Mouse (Mus musculus) heart, embryonic 12.5 days (tissue): ENCODE results near the gene Tomm34. TPM values are rescaled to one million over a fixed set of nuclear protein-coding genes. Genes with fewer than 3 reads are reported as not detected.

Source experiments
- ATAC-seq: fragments of 200-750 bp; cut with Nextera tagmentation; 2 replicates; pipeline ENCODE4 v1.8.0; 2017; ENCODE audit warnings: moderate TSS enrichment, moderate library complexity; ENCODE audit not compliant: insufficient number of reproducible peaks, low FRiP score
- H3K27ac ChIP-seq: fragments of 300-500 bp; sonication (generic); 2 replicates; pipeline ENCODE4 v1.5.1; 2016; ENCODE audit warnings: mild to moderate bottlenecking, moderate library complexity; ENCODE audit not compliant: poor library complexity, severe bottlenecking
- H3K27me3 ChIP-seq: fragments of 300-500 bp; sonication (generic); replicated peaks from 2 replicates; pipeline ENCODE4 v1.6.1; 2016; ENCODE audit warnings: mild to moderate bottlenecking, moderate library complexity
- H3K36me3 ChIP-seq: fragments of 300-500 bp; sonication (generic); 2 replicates; pipeline ENCODE4 v1.6.1; 2016; ENCODE audit warnings: mild to moderate bottlenecking, moderate library complexity
- H3K4me1 ChIP-seq: fragments of 300-500 bp; sonication (generic); replicated peaks from 2 replicates; pipeline ENCODE4 v1.6.1; 2016; ENCODE audit warnings: mild to moderate bottlenecking
- H3K4me2 ChIP-seq: fragments of 300-500 bp; sonication (generic); 2 replicates; pipeline ENCODE4 v1.6.1; 2016; ENCODE audit warnings: mild to moderate bottlenecking, moderate library complexity
- H3K4me3 ChIP-seq: fragments of 300-500 bp; sonication (generic); 2 replicates; pipeline ENCODE4 v1.5.1; 2016; ENCODE audit warnings: mild to moderate bottlenecking
- H3K9ac ChIP-seq: fragments of 300-500 bp; sonication (generic); 2 replicates; pipeline ENCODE4 v1.6.1; 2016; ENCODE audit warnings: mild to moderate bottlenecking, moderate library complexity
- H3K9me3 ChIP-seq: fragments of 300-500 bp; sonication (generic); replicated peaks from 2 replicates; pipeline ENCODE4 v1.6.1; 2016; ENCODE audit warnings: mild to moderate bottlenecking, moderate library complexity
- WGBS: fragments of 180-500 bp; shearing (Covaris S2); methylation state at CpG from one replicate; pipeline ENCODE4 v1.1.7; 2016; 5-methylcytosine and 5-hydroxymethylcytosine counted together
- polyA plus RNA-seq: library from polyadenylated mRNA; unstranded; fragments of >200 nt; fragmentation: Nextera tagmentation; extraction: Ambion mirVana; gene quantifications from 2 replicates; pipeline ENCODE4 v1.2.1, GENCODE M21; 2016

The Tomm34 gene
- 55.7 and 56.6 TPM in 2 replicates for polyA plus RNA-seq

DNA sequence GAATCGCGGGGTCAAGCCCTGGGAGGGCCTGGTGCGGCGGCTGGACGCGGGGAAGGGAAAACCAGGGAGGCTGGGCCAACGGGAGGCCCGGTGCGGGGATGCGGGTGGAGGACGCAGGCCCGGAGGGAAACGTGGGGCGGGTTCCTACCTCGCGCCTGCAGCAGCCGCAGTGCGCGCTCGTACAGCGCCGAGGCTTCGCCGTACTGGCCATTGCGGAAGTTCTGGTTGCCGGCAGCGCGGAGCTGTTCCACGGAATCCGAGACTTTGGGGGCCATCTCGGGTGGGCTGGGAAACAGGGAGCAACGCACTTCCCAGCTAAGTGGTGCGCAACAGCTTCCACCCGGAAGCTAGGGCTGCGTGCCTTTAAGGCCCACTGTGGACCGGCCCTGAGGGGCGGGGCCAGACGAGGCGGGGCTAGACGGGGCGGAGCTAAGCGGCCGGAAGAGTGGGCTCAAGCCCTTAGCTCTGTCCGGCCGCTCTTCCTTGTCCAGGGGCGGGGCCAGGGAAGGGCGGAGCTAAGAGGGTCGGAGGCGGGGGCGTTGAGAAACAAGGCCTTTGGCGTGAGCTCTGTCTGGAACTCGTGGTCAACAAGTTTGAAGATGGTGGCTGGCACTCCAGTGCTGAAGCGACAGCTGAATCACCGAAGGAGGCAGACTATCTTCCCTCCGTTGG is at the start of gene Tomm34:
TSS of gene Tomm34 (minus strand) at position 405 of the 672 bp plus-strand sequence.
- 1% methylated on average over 55 of the region's 55 CpGs for WGBS
- Histone ChIP-seq H3K27me3 (no peaks in the 10 kb centered on the region), H3K4me1 (peaks cover 30% of the 10 kb centered on the region), H3K4me2 (peak within 1 kb of the TSS; percentile 78), H3K9me3 (no peaks in the 10 kb centered on the region), H3K4me3 (peak within 1 kb of the TSS; percentile 93), H3K36me3 (peaks cover 11% of the 10 kb centered on the region), H3K27ac (peak within 1 kb of the TSS; percentile 75), H3K9ac (peak within 1 kb of the TSS; percentile 91)
- ATAC-seq, result peak; percentile 97

DNA sequence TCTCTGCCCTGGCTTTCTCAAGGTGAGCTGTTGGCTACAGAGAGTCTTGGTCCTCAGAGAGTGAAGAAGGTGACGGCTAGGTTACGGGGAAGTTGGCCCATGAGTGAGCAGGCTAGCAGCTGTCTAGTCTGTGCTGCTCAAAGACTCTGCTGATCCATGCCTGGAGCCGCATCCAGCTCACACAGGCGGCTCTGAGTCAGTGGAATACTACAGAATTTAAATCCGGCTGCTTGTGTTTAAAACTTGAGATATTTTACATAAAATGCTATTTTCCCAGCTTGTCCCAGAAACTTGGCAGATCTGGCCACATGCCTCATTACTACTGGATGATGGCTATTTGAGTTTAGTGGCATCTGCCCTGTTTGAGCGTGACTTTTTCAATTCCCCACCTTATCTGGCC is 48.5 kb upstream of the Tomm34 start:
- Histone ChIP-seq H3K4me2 (no peak overlapping the region), H3K4me1 (peaks cover 7% of the 10 kb centered on the region), H3K4me3 (no peak overlapping the region), H3K27ac (no peak overlapping the region), H3K9ac (no peak overlapping the region), H3K36me3 (peaks cover 41% of the 10 kb centered on the region), H3K9me3 (no peaks in the 10 kb centered on the region), H3K27me3 (no peaks in the 10 kb centered on the region)
- WGBS, result 90% methylated on average over 6 of the region's 6 CpGs
- no peak for ATAC-seq

DNA sequence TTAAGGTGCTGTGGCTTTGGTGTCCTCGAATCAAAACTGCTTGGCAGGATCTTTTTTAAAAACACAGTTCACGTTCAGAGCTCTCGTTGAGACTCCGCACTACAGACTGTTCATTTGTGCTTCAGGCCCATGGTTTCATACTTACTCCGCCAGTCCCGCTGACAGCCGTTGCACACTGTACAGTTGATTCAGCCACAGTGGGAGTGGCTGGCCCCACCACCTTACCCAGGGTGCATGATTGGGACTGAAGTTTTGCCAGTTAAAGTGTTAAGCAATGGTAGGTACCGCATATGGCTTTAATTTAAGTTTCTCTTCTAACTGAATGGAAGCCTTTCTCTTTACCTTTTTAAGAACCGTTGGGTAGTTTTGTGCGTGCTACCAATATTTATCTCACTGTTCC is 44.6 kb upstream of the Tomm34 start:
- peaks cover 30% of the 10 kb centered on the region for H3K36me3 ChIP-seq
- ATAC-seq, result no peak

DNA sequence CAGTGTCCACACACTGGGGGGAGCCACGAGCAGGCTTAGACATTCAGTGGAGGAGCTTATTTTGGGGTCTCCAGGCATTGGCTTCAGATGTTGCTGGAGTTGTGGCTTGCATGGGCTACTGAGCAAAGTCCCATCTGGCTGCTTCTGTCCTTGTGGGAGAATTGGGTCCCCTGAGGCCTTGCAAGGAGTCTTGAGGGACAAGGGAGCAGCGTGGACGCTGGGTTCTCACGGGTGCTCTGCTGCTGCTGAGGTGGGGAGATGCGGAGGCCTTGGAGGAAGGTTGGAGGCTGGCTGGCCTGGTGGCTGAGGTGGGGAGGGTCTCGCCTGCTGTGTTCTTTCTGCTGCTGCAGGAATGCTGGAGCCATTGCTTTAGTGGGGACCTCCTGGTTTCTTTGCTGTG is 43.1 kb upstream of the Tomm34 start:
- no peak overlapping the region for H3K27ac ChIP-seq

More for the DNA sequence above, 44.6 kb upstream of the Tomm34 start:
- Histone ChIP-seq H3K4me2 (no peak overlapping the region), H3K27ac (no peak overlapping the region), H3K9ac (no peak overlapping the region), H3K9me3 (no peaks in the 10 kb centered on the region), H3K4me3 (no peak overlapping the region), H3K4me1 (peaks cover 10% of the 10 kb centered on the region), H3K27me3 (no peaks in the 10 kb centered on the region)
- 81% methylated on average over 10 of the region's 10 CpGs for WGBS

DNA sequence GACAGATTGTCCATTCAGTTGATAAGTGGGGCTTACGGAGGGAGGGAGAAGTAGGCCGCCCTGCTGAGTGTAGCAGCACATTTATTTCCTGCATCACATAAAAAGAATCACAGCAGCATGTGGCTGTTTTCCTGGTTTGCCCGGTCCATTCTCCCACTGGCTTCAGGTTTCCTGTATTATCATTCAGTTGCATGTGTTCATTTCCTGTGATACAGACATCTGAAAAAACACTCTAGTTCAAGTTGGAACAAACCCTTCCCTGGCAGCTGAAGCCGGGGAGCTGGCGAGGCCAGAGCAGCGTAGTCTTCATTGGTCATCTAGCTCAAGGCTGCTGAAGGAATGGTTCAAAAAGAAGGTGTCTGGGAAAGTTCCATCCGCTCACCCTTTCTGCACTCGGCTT is 40.6 kb upstream of the Tomm34 start:
- WGBS, result 68% methylated on average over 8 of the region's 8 CpGs
- Histone ChIP-seq H3K4me3 (no peak overlapping the region), H3K36me3 (0 out of 2 replicates have a peak, but pooled peaks cover 2% of the 10 kb centered on the region), H3K4me2 (no peak overlapping the region), H3K27me3 (no peaks in the 10 kb centered on the region), H3K9ac (no peak overlapping the region), H3K9me3 (no peaks in the 10 kb centered on the region), H3K4me1 (peaks cover 26% of the 10 kb centered on the region), H3K27ac (peak overlapping the region; percentile 39; the same call in 1 of the 2 replicates)
- 0 out of 2 replicates have a peak, but pooled peaks have one; percentile 59 for ATAC-seq

More for the DNA sequence above, 43.1 kb upstream of the Tomm34 start:
- Histone ChIP-seq H3K9me3 (no peaks in the 10 kb centered on the region), H3K4me3 (no peak overlapping the region), H3K27me3 (no peaks in the 10 kb centered on the region), H3K9ac (no peak overlapping the region), H3K4me1 (peaks cover 10% of the 10 kb centered on the region), H3K36me3 (peaks cover 16% of the 10 kb centered on the region), H3K4me2 (no peak overlapping the region)
- WGBS, result 88% methylated on average over 6 of the region's 6 CpGs
- no peak for ATAC-seq

- no peaks in the 10 kb centered on the region for H3K9me3 ChIP-seq
- H3K36me3 ChIP-seq, result peaks cover 11% of the 10 kb centered on the region
- H3K9ac ChIP-seq, result no peak overlapping the region
- no peaks in the 10 kb centered on the region for H3K27me3 ChIP-seq
- H3K4me2 ChIP-seq, result no peak overlapping the region
- ATAC-seq, result no peak
- H3K27ac ChIP-seq, result peak overlapping the region; percentile 14; the same call in 1 of the 2 replicates
- H3K4me3 ChIP-seq, result no peak overlapping the region
- WGBS, result 57% methylated on average over 4 of the region's 4 CpGs
- peaks cover 20% of the 10 kb centered on the region for H3K4me1 ChIP-seq
These were observed 37.5 kb upstream of the Tomm34 start for GRCm38 (mm10) chr2:164108501-164108900.

- no peak for ATAC-seq
- 63% methylated on average over 16 of the region's 16 CpGs for WGBS
- H3K4me3 ChIP-seq, result no peak overlapping the region
- no peaks in the 10 kb centered on the region for H3K27me3 ChIP-seq
- H3K9ac ChIP-seq, result no peak overlapping the region
- no peaks in the 10 kb centered on the region for H3K9me3 ChIP-seq
- peaks cover 15% of the 10 kb centered on the region for H3K36me3 ChIP-seq
- H3K27ac ChIP-seq, result peak overlapping the region; percentile 48; the same call in 1 of the 2 replicates
- no peak overlapping the region for H3K4me2 ChIP-seq
- peaks cover 20% of the 10 kb centered on the region for H3K4me1 ChIP-seq
These were observed 36.3 kb upstream of the Tomm34 start for GRCm38 (mm10) chr2:164107125-164107874.

- Histone ChIP-seq H3K36me3 (peaks cover 22% of the 10 kb centered on the region), H3K4me3 (no peak overlapping the region), H3K4me2 (no peak overlapping the region), H3K4me1 (peaks cover 20% of the 10 kb centered on the region), H3K27ac (0 out of 2 replicates have a peak overlapping the region, but pooled peaks have one; percentile 21), H3K9me3 (no peaks in the 10 kb centered on the region), H3K27me3 (no peaks in the 10 kb centered on the region), H3K9ac (no peak overlapping the region)
- no peak for ATAC-seq
- whole genome bisulfite sequencing, result 88% methylated on average over 14 of the region's 14 CpGs
These were observed 35.5 kb upstream of the Tomm34 start for GRCm38 (mm10) chr2:164106287-164107035.

GRCm38 (mm10) chr2:164103501-164103900 is 32.5 kb upstream of the Tomm34 start:
- H3K9ac ChIP-seq, result no peak overlapping the region
- no peaks in the 10 kb centered on the region for H3K9me3 ChIP-seq
- H3K4me2 ChIP-seq, result no peak overlapping the region
- ATAC-seq, result no peak
- WGBS, result 42% methylated on average over 4 of the region's 4 CpGs
- no peak overlapping the region for H3K4me3 ChIP-seq
- no peak overlapping the region for H3K27ac ChIP-seq
- H3K36me3 ChIP-seq, result peaks cover 50% of the 10 kb centered on the region
- H3K4me1 ChIP-seq, result peaks cover 16% of the 10 kb centered on the region
- H3K27me3 ChIP-seq, result no peaks in the 10 kb centered on the region

- Histone ChIP-seq H3K27ac (no peak overlapping the region), H3K9ac (no peak overlapping the region), H3K4me1 (peaks cover 8% of the 10 kb centered on the region), H3K27me3 (no peaks in the 10 kb centered on the region), H3K36me3 (peaks cover 58% of the 10 kb centered on the region), H3K4me3 (no peak overlapping the region), H3K9me3 (no peaks in the 10 kb centered on the region), H3K4me2 (no peak overlapping the region)
- WGBS, result 82% methylated on average over 3 of the region's 3 CpGs
- ATAC-seq, result no peak
These were observed 31.4 kb upstream of the Tomm34 start for GRCm38 (mm10) chr2:164102366-164102765.

- no peak overlapping the region for H3K4me2 ChIP-seq
- no peak overlapping the region for H3K9ac ChIP-seq
- 79% methylated on average over 1 of the region's 1 CpGs for WGBS
- H3K9me3 ChIP-seq, result no peaks in the 10 kb centered on the region
- H3K27ac ChIP-seq, result no peak overlapping the region
- no peak overlapping the region for H3K4me3 ChIP-seq
- ATAC-seq, result no peak
- peaks cover 58% of the 10 kb centered on the region for H3K36me3 ChIP-seq
- no peaks in the 10 kb centered on the region for H3K27me3 ChIP-seq
- peaks cover 3% of the 10 kb centered on the region; the same call in 1 of the 2 replicates for H3K4me1 ChIP-seq
These were observed 31.0 kb upstream of the Tomm34 start for GRCm38 (mm10) chr2:164101936-164102335.
